Mouse (Mus musculus) testis, adult 2 months (tissue): Measurements from ENCODE around the gene Pcbp4.

Experiments used
- CTCF ChIP-seq: fragments of 200-500 bp; IDR thresholded peaks from 2 replicates; pipeline ENCODE4 v1.5.1; 2012; ENCODE audit warnings: low read depth, mild to moderate bottlenecking, inconsistent platforms, low read length, moderate library complexity; ENCODE audit not compliant: control insufficient read depth, insufficient read depth, insufficient replicate concordance
- POLR2A ChIP-seq: fragments of 200-500 bp; IDR thresholded peaks from 2 replicates; pipeline ENCODE4 v1.6.1; 2012; ENCODE audit warnings: low read depth, mild to moderate bottlenecking, inconsistent platforms, low read length, moderate library complexity; ENCODE audit not compliant: control insufficient read depth

DNA sequence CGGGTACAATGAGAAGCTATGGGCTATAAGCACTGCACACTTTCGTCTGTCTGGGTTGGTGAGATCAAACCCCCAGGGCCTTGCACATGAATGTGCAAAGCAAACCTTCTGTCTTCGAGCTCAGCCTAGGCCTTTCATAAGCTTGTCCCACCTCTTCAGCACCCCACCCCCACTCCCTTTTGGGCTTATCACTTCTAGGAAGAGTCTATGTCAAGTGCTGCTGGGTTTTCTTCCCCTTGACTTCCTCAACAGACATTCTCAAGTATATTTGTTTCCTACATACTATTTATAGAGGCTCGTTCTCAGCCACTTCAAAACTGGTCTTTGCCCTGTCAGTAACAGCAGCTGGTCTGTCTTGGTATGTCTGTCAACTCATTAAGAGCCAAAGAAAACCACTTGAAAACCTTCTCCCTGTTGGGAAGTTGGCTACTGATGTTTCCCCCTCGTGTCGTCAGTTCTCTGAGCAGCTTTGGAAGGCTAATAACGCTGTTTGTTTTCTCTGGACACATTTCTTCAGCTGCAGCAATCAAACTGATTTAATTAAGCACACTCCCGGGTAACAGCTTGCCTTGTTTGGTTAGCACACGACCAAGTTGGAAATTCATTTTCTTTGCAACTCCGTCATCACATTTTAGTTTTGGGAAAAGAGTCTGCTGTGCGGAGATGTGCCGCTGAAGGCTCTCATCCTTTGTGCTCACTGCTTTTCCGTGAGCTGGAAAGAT lies 59.8 kb downstream of the Pcbp4 start:
- TF ChIP-seq CTCF (no peak), POLR2A (no peak)
